Mouse (Mus musculus) forebrain, embryonic 15.5 days (tissue): ENCODE measurements at regions not wholly inside any gene's neighbourhood (a gene's known extent, or its start where the extent isn't known, plus 50 kb on each side); places are given as distances from the start of the nearest gene placed in this dataset.

Source experiments
- ATAC-seq: fragments of 200-750 bp; cut with Nextera tagmentation; replicated peaks from 2 replicates; pipeline ENCODE4 v1.8.0; 2017; ENCODE audit warnings: mild to moderate bottlenecking, moderate TSS enrichment, moderate library complexity
- H3K27ac ChIP-seq: fragments of 300-500 bp; sonication (generic); replicated peaks from 2 replicates; pipeline ENCODE4 v1.5.1; 2015; ENCODE audit warnings: mild to moderate bottlenecking, inconsistent platforms
- H3K27me3 ChIP-seq: fragments of 300-500 bp; sonication (generic); 2 replicates; pipeline ENCODE4 v1.6.1; 2015; ENCODE audit warnings: inconsistent platforms
- H3K36me3 ChIP-seq: fragments of 300-500 bp; sonication (generic); 2 replicates; pipeline ENCODE4 v1.6.1; 2015; ENCODE audit warnings: mild to moderate bottlenecking, inconsistent platforms
- H3K4me1 ChIP-seq: fragments of 300-500 bp; sonication (generic); 2 replicates; pipeline ENCODE4 v1.6.1; 2015; ENCODE audit warnings: inconsistent platforms
- H3K4me2 ChIP-seq: fragments of 300-500 bp; sonication (generic); replicated peaks from 2 replicates; pipeline ENCODE4 v1.6.1; 2015; ENCODE audit warnings: mild to moderate bottlenecking, inconsistent platforms
- H3K4me3 ChIP-seq: fragments of 300-500 bp; sonication (generic); 2 replicates; pipeline ENCODE4 v1.5.1; 2015; ENCODE audit warnings: mild to moderate bottlenecking, inconsistent platforms
- H3K9ac ChIP-seq: fragments of 300-500 bp; sonication (generic); replicated peaks from 2 replicates; pipeline ENCODE4 v1.6.1; 2015; ENCODE audit warnings: mild to moderate bottlenecking, inconsistent platforms
- H3K9me3 ChIP-seq: fragments of 300-500 bp; sonication (generic); 2 replicates; pipeline ENCODE4 v1.6.1; 2016; ENCODE audit warnings: inconsistent platforms
- WGBS: fragments of 180-500 bp; shearing (Covaris S2); methylation state at CpG from one replicate; pipeline ENCODE4 v1.1.7; 2015; ENCODE audit warnings: mixed read lengths; 5-methylcytosine and 5-hydroxymethylcytosine counted together

- ATAC-seq = no peak
- Histone ChIP-seq H3K9me3 (no peaks in the 10 kb centered on the region), H3K27ac (no peak overlapping the region), H3K4me2 (no peak overlapping the region), H3K4me3 (no peak overlapping the region), H3K4me1 (no peaks in the 10 kb centered on the region), H3K36me3 (no peaks in the 10 kb centered on the region), H3K9ac (no peak overlapping the region), H3K27me3 (no peaks in the 10 kb centered on the region)
- 77% methylated on average over 1 of the region's 1 CpGs for WGBS
These were observed 86.1 kb downstream of the Fam114a2 start for GRCm38 (mm10) chr11:57432299-57432698.

GRCm38 (mm10) chr11:57431886-57432285 is 86.5 kb downstream of the Fam114a2 start:
- H3K9me3 ChIP-seq = no peaks in the 10 kb centered on the region
- H3K4me3 ChIP-seq = no peak overlapping the region
- no peak overlapping the region for H3K9ac ChIP-seq
- no peak overlapping the region for H3K4me2 ChIP-seq
- ATAC-seq = no peak
- no peaks in the 10 kb centered on the region for H3K4me1 ChIP-seq
- H3K27ac ChIP-seq = no peak overlapping the region
- no peaks in the 10 kb centered on the region for H3K36me3 ChIP-seq
- H3K27me3 ChIP-seq = no peaks in the 10 kb centered on the region

- Histone ChIP-seq H3K4me3 (no peak overlapping the region), H3K4me1 (0 out of 2 replicates have a peak, but pooled peaks cover under 1% of the 10 kb centered on the region), H3K4me2 (no peak overlapping the region), H3K36me3 (no peaks in the 10 kb centered on the region), H3K9ac (no peak overlapping the region), H3K9me3 (no peaks in the 10 kb centered on the region), H3K27ac (no peak overlapping the region), H3K27me3 (no peaks in the 10 kb centered on the region)
- 67% methylated on average over 12 of the region's 12 CpGs for WGBS
- no peak for ATAC-seq
These were observed 92.2 kb downstream of the Fam114a2 start for GRCm38 (mm10) chr11:57426046-57426805.

GRCm38 (mm10) chr11:57419416-57419815 is 99.0 kb downstream of the Fam114a2 start:
- 28% methylated on average over 6 of the region's 6 CpGs for WGBS
- no peak for ATAC-seq
- Histone ChIP-seq H3K9ac (no peak overlapping the region), H3K9me3 (no peaks in the 10 kb centered on the region), H3K4me1 (0 out of 2 replicates have a peak, but pooled peaks cover 3% of the 10 kb centered on the region), H3K4me3 (no peak overlapping the region), H3K27ac (no peak overlapping the region), H3K4me2 (no peak overlapping the region), H3K36me3 (no peaks in the 10 kb centered on the region), H3K27me3 (no peaks in the 10 kb centered on the region)

- Histone ChIP-seq H3K27me3 (no peaks in the 10 kb centered on the region), H3K27ac (no peak overlapping the region), H3K4me2 (no peak overlapping the region), H3K4me3 (no peak overlapping the region), H3K9me3 (no peaks in the 10 kb centered on the region), H3K36me3 (no peaks in the 10 kb centered on the region), H3K4me1 (no peaks in the 10 kb centered on the region), H3K9ac (no peak overlapping the region)
- no peak for ATAC-seq
- WGBS = 85% methylated on average over 11 of the region's 11 CpGs
These were observed 102.4 kb downstream of the Fam114a2 start for GRCm38 (mm10) chr11:57416011-57416410.

- no peak overlapping the region for H3K9ac ChIP-seq
- ATAC-seq = no peak
- no peak overlapping the region for H3K27ac ChIP-seq
- no peak overlapping the region for H3K4me3 ChIP-seq
- H3K4me2 ChIP-seq = no peak overlapping the region
- H3K4me1 ChIP-seq = no peaks in the 10 kb centered on the region
- 49% methylated on average over 5 of the region's 5 CpGs for WGBS
- H3K9me3 ChIP-seq = no peaks in the 10 kb centered on the region
- no peaks in the 10 kb centered on the region for H3K27me3 ChIP-seq
- H3K36me3 ChIP-seq = no peaks in the 10 kb centered on the region
These were observed 103.2 kb downstream of the Fam114a2 start for GRCm38 (mm10) chr11:57415167-57415566.

- H3K4me1 ChIP-seq = no peaks in the 10 kb centered on the region
- H3K27me3 ChIP-seq = no peaks in the 10 kb centered on the region
- no peaks in the 10 kb centered on the region for H3K9me3 ChIP-seq
- WGBS = 43% methylated on average over 7 of the region's 7 CpGs
- no peak for ATAC-seq
- no peak overlapping the region for H3K9ac ChIP-seq
- H3K27ac ChIP-seq = no peak overlapping the region
- no peak overlapping the region for H3K4me2 ChIP-seq
- no peak overlapping the region for H3K4me3 ChIP-seq
- H3K36me3 ChIP-seq = no peaks in the 10 kb centered on the region
These were observed 103.7 kb downstream of the Fam114a2 start for GRCm38 (mm10) chr11:57414697-57415096.

GRCm38 (mm10) chr11:57413271-57413670 is 105.1 kb downstream of the Fam114a2 start:
- no peak overlapping the region for H3K9ac ChIP-seq
- no peak for ATAC-seq
- H3K36me3 ChIP-seq = no peaks in the 10 kb centered on the region
- no peaks in the 10 kb centered on the region for H3K9me3 ChIP-seq
- H3K4me1 ChIP-seq = no peaks in the 10 kb centered on the region
- H3K4me3 ChIP-seq = no peak overlapping the region
- H3K27ac ChIP-seq = no peak overlapping the region
- H3K27me3 ChIP-seq = no peaks in the 10 kb centered on the region
- H3K4me2 ChIP-seq = no peak overlapping the region
- 70% methylated on average over 4 of the region's 4 CpGs for WGBS

- Histone ChIP-seq H3K4me2 (no peak overlapping the region), H3K27ac (no peak overlapping the region), H3K4me3 (no peak overlapping the region), H3K27me3 (no peaks in the 10 kb centered on the region), H3K36me3 (no peaks in the 10 kb centered on the region), H3K9me3 (no peaks in the 10 kb centered on the region), H3K4me1 (no peaks in the 10 kb centered on the region), H3K9ac (no peak overlapping the region)
- WGBS = 82% methylated on average over 4 of the region's 4 CpGs
- ATAC-seq = no peak
These were observed 105.7 kb downstream of the Fam114a2 start for GRCm38 (mm10) chr11:57412766-57413165.

- H3K27ac ChIP-seq = no peak overlapping the region
- H3K4me2 ChIP-seq = no peak overlapping the region
- no peaks in the 10 kb centered on the region for H3K36me3 ChIP-seq
- H3K9me3 ChIP-seq = no peaks in the 10 kb centered on the region
- ATAC-seq = no peak
- H3K4me1 ChIP-seq = 0 out of 2 replicates have a peak, but pooled peaks cover 9% of the 10 kb centered on the region
- no peak overlapping the region for H3K9ac ChIP-seq
- 63% methylated on average over 9 of the region's 9 CpGs for WGBS
- no peaks in the 10 kb centered on the region for H3K27me3 ChIP-seq
- no peak overlapping the region for H3K4me3 ChIP-seq
These were observed 114.2 kb downstream of the Fam114a2 start for GRCm38 (mm10) chr11:57404172-57404571.

GRCm38 (mm10) chr11:57401610-57402009 is 116.8 kb downstream of the Fam114a2 start:
- Histone ChIP-seq H3K36me3 (no peaks in the 10 kb centered on the region), H3K9ac (no peak overlapping the region), H3K4me3 (no peak overlapping the region), H3K9me3 (no peaks in the 10 kb centered on the region), H3K27ac (no peak overlapping the region; the same call in 1 of the 2 replicates), H3K27me3 (no peaks in the 10 kb centered on the region), H3K4me1 (0 out of 2 replicates have a peak, but pooled peaks cover 9% of the 10 kb centered on the region), H3K4me2 (no peak overlapping the region)
- WGBS = 21% methylated on average over 2 of the region's 2 CpGs
- ATAC-seq = 0 out of 2 replicates have a peak, but pooled peaks have one; percentile 64

GRCm38 (mm10) chr11:57399366-57399765 is 119.1 kb downstream of the Fam114a2 start:
- Histone ChIP-seq H3K27me3 (no peaks in the 10 kb centered on the region), H3K36me3 (no peaks in the 10 kb centered on the region), H3K4me3 (no peak overlapping the region), H3K4me2 (no peak overlapping the region), H3K27ac (no peak overlapping the region), H3K9ac (no peak overlapping the region), H3K9me3 (no peaks in the 10 kb centered on the region), H3K4me1 (0 out of 2 replicates have a peak, but pooled peaks cover 7% of the 10 kb centered on the region)
- ATAC-seq = no peak
- 96% methylated on average over 1 of the region's 1 CpGs for WGBS

- WGBS = 23% methylated on average over 3 of the region's 3 CpGs
- Histone ChIP-seq H3K27ac (no peak overlapping the region), H3K4me3 (no peak overlapping the region), H3K27me3 (no peaks in the 10 kb centered on the region), H3K4me1 (no peaks in the 10 kb centered on the region), H3K9me3 (no peaks in the 10 kb centered on the region), H3K4me2 (no peak overlapping the region), H3K36me3 (no peaks in the 10 kb centered on the region), H3K9ac (no peak overlapping the region)
- ATAC-seq = no peak
These were observed 122.0 kb downstream of the Fam114a2 start for GRCm38 (mm10) chr11:57396429-57396828.
